Mouse (Mus musculus): ENCODE measurements around the gene Cysrt1. TPM values are rescaled to one million over a fixed set of nuclear protein-coding genes. Genes with fewer than 3 reads are reported as not detected.
"Not testable (repeated sequence)": the region's sequence is repeated elsewhere in the genome, so short reads cannot be mapped to it uniquely, and the experiment has no call there.

The Cysrt1 gene
- polyA plus RNA-seq, 1 experiment from 2014 or later: not detected

DNA sequence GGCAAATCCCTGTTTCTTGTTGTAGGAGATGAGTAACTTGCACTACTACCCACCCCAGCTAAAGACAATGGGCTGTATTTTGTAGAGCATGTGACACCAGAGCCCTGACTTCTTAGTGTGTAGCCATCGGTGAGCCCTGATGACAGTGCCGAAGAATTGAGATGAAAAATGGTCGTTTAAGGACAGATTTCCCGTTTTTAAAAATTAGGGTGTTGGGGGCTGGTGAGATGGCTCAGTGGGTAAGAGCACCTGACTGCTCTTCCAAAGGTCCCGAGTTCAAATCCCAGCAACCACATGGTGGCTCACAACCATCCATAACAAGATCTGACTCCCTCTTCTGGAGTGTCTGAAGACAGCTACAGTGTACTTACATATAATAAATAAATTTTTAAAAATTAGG lies 15.0 kb upstream of the Cysrt1 start:
- H3K4me1 ChIP-seq (replicated peaks; ENCODE audit: control insufficient read depth, insufficient read depth, low read length): peaks cover 15% of the 10 kb centered on the region
- not testable (repeated sequence) for H3K27me3 ChIP-seq (ENCODE audit: control insufficient read depth, insufficient read depth, low read depth, low read length); H3K9me3 ChIP-seq (ENCODE audit: control insufficient read depth, low read length); H3K4me2 ChIP-seq (ENCODE audit: low read depth, low read length); H3K36me3 ChIP-seq (ENCODE audit: control insufficient read depth, insufficient read depth, low read length); ATAC-seq (ENCODE audit: low read depth); H3K27ac ChIP-seq (ENCODE audit: low read length); H3K4me3 ChIP-seq (ENCODE audit: low read length); H3K9ac ChIP-seq (ENCODE audit: low read length)
- 75% methylated on average over 5 of the region's 5 CpGs for WGBS

DNA sequence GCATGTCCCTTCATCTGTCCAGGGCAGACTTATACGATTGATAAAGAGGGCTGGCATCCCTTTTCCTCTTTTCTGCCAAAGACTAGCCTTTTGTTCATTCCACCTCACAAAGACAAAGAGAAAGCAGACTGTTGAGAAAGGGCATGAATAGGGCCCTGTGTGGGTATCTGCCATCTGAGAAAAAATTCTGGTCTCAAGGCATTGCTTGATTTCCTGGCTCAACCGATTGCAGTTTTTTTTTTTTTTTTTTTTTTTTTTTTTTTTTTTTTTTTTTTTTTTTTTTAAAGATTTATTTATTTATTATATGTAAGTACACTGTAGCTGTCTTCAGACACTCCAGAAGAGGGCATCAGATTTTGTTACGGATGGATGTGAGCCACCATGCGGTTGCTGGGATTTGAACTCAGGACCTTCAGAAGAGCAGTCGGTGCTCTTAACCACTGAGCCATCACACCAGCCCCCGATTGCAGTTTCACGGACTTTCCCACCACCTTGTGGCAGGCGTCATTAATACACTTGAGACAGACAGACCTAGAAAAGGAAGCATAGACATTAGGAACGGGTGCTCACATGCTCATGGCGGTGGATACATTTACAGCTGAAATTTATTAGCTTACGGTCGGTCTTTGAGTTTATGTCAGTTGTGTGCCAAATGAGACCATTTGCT lies 14.3 kb upstream of the Cysrt1 start:
- peak overlapping the region; percentile 96 for H3K4me3 ChIP-seq (ENCODE audit: low read length)
- peaks cover 12% of the 10 kb centered on the region for H3K4me1 ChIP-seq (replicated peaks; ENCODE audit: control insufficient read depth, insufficient read depth, low read length)
- H3K9me3 ChIP-seq (ENCODE audit: control insufficient read depth, low read length); ATAC-seq (ENCODE audit: low read depth); H3K36me3 ChIP-seq (ENCODE audit: control insufficient read depth, insufficient read depth, low read length); H3K27ac ChIP-seq (ENCODE audit: low read length); H3K27me3 ChIP-seq (ENCODE audit: control insufficient read depth, insufficient read depth, low read depth, low read length): not testable (repeated sequence)
- peak overlapping the region; percentile 97 for H3K4me2 ChIP-seq (ENCODE audit: low read depth, low read length)
- H3K9ac ChIP-seq (ENCODE audit: low read length): peak overlapping the region; percentile 21; the same call in 1 of the 2 replicates
- 49% methylated on average over 11 of the region's 12 CpGs for WGBS

DNA sequence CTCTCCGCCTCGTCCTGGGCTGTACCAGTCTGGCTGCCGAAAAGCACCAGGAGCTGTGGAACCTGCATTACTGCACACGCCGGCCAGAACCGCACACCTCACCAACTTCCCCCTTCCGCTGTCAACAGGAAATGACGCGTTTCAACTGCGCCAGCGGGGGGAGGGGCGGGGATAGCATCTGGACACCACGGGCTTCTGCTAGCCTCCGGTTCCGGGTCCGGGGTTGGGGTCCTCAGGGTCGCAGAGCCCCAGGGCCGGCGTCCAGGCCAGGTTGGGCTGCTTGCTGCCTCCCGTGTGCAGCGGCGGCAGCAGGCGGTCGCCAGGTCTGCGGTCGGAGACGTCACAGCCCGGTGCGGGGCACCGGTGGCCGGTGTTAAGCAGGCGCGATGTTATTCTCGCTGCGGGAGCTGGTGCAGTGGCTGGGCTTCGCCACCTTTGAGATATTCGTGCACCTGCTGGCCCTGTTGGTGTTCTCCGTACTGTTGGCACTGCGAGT lies 13.1 kb upstream of the Cysrt1 start, which contains the start of gene Tmem203:
Tmem203 (plus strand) TSS at position 156 of the 496 bp plus-strand sequence.
- H3K4me2 ChIP-seq (ENCODE audit: low read depth, low read length): peak within 1 kb of the TSS; percentile 97
- H3K27me3 ChIP-seq (ENCODE audit: control insufficient read depth, insufficient read depth, low read depth, low read length): no peaks in the 10 kb centered on the region
- peaks cover 9% of the 10 kb centered on the region for H3K36me3 ChIP-seq (ENCODE audit: control insufficient read depth, insufficient read depth, low read length)
- H3K4me1 ChIP-seq (replicated peaks; ENCODE audit: control insufficient read depth, insufficient read depth, low read length): peaks cover 12% of the 10 kb centered on the region
- peak within 1 kb of the TSS; percentile 51 for H3K27ac ChIP-seq (ENCODE audit: low read length)
- peak within 1 kb of the TSS; percentile 86 for H3K9ac ChIP-seq (ENCODE audit: low read length)
- H3K9me3 ChIP-seq (ENCODE audit: control insufficient read depth, low read length): no peaks in the 10 kb centered on the region
- H3K4me3 ChIP-seq (ENCODE audit: low read length): peak within 1 kb of the TSS; percentile 96
- peak; percentile 87 for ATAC-seq (ENCODE audit: low read depth)
- WGBS: under 1% methylated on average over 38 of the region's 39 CpGs

DNA sequence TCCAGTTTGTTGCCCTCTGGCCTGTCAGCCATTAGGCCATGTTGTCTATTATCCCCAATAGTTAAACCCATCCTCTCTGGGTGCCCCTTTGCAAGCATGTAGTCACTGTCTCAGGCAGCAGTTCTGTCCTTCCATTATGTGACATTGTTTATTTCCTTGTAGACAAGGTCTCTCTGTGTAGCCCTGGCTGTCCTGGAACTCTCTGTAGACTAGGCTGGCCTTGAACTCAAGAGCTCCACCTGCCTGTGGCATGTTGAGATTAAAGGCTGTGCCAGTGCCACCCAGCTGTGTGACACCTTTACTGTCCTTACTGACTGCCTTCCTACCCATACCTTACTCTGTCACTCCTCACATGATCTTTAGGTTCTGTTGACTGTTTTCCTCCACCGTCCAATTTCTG lies 10.1 kb upstream of the Cysrt1 start:
- WGBS: 69% methylated on average over 1 of the region's 1 CpGs
- ATAC-seq (ENCODE audit: low read depth): no peak
- H3K4me3 ChIP-seq (ENCODE audit: low read length): no peak overlapping the region
- peaks cover 12% of the 10 kb centered on the region for H3K4me1 ChIP-seq (replicated peaks; ENCODE audit: control insufficient read depth, insufficient read depth, low read length)
- no peak overlapping the region for H3K27ac ChIP-seq (ENCODE audit: low read length)
- H3K9ac ChIP-seq (ENCODE audit: low read length): no peak overlapping the region
- no peaks in the 10 kb centered on the region for H3K9me3 ChIP-seq (ENCODE audit: control insufficient read depth, low read length)
- H3K27me3 ChIP-seq (ENCODE audit: control insufficient read depth, insufficient read depth, low read depth, low read length): no peaks in the 10 kb centered on the region
- H3K4me2 ChIP-seq (ENCODE audit: low read depth, low read length): no peak overlapping the region
- peaks cover 22% of the 10 kb centered on the region for H3K36me3 ChIP-seq (ENCODE audit: control insufficient read depth, insufficient read depth, low read length)

DNA sequence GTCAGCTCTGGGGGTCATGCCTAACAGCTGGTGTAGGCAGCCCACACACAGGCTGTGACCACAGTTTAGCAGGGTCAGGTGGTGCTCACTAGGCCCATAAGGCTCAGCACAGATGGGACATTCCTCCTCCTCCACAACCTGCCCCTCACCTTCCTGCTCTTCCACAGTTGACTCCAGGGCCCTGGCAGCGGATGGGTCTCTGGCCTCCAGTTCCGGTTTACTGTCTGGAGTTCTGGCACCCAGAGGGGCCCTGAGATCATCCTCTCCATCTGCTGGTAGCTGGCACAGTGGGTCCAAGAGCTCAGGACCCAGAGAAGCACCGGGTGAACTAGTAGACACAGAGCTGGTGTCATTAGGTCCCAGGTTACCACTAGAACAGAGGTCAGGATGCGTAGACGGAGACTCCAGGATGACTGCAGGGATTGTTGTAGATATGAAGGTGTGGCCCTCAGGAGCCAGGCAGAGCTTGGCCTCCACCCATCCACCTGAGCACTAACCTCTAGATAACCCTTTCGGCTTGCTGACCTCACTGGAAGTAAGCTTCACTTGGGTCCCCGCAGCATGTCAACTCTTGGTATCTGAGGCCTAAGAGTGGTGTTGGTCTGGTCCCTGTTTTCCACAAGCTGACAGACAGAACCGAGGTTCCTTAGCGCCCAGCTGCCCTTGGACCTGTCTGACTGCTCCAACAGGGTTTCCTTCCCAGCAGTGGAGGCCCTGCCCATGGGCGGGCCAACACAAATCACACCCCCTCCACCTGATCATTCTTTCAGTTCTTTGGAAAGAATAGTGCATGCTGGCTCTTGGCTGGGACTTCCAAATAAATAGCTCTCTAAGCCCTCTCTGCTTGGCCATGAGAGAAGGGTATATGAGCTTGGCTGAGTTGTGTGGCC lies 4.2 kb upstream of the Cysrt1 start, which contains the start of gene AL732309.1:
AL732309.1 (minus strand) TSS at position 681 of the 890 bp plus-strand sequence.
- WGBS: 80% methylated on average over 10 of the region's 10 CpGs
- no peaks in the 10 kb centered on the region for H3K9me3 ChIP-seq (ENCODE audit: control insufficient read depth, low read length)
- H3K27ac ChIP-seq (ENCODE audit: low read length): no peak within 1 kb of the TSS
- peaks cover 17% of the 10 kb centered on the region for H3K36me3 ChIP-seq (ENCODE audit: control insufficient read depth, insufficient read depth, low read length)
- H3K27me3 ChIP-seq (ENCODE audit: control insufficient read depth, insufficient read depth, low read depth, low read length): peaks cover 19% of the 10 kb centered on the region
- ATAC-seq (ENCODE audit: low read depth): no peak
- no peaks in the 10 kb centered on the region for H3K4me1 ChIP-seq (replicated peaks; ENCODE audit: control insufficient read depth, insufficient read depth, low read length)
- H3K4me2 ChIP-seq (ENCODE audit: low read depth, low read length): no peak within 1 kb of the TSS
- no peak within 1 kb of the TSS for H3K9ac ChIP-seq (ENCODE audit: low read length)
- H3K4me3 ChIP-seq (ENCODE audit: low read length): no peak within 1 kb of the TSS

DNA sequence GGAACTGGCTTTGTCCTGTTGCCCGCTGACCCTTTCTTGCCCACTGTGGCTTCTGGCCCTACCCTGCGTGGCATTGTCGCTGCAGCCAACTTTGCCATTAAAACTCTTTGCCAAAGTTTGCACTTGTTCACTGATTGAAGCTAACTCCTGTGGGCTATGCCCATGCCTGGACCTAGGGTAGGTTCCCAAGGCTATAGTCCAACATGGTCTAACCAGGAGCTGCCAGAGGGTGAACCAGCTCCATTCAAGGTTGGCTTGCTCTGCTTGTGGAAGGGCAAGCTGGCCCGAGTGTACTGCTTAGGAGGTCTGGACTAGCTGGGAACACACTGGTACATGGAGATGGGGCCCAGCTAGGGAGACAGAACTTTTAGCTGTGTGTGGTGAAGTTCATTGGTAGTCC lies 1.9 kb upstream of the Cysrt1 start:
- peaks cover 19% of the 10 kb centered on the region for H3K27me3 ChIP-seq (ENCODE audit: control insufficient read depth, insufficient read depth, low read depth, low read length)
- 85% methylated on average over 4 of the region's 4 CpGs for WGBS
- peaks cover 8% of the 10 kb centered on the region; the same call in 1 of the 2 replicates for H3K36me3 ChIP-seq (ENCODE audit: control insufficient read depth, insufficient read depth, low read length)
- no peak overlapping the region for H3K27ac ChIP-seq (ENCODE audit: low read length)
- H3K9me3 ChIP-seq (ENCODE audit: control insufficient read depth, low read length): no peaks in the 10 kb centered on the region
- ATAC-seq (ENCODE audit: low read depth): no peak
- peaks cover 8% of the 10 kb centered on the region for H3K4me1 ChIP-seq (replicated peaks; ENCODE audit: control insufficient read depth, insufficient read depth, low read length)
- H3K4me2 ChIP-seq (ENCODE audit: low read depth, low read length): no peak overlapping the region
- no peak overlapping the region for H3K4me3 ChIP-seq (ENCODE audit: low read length)
- H3K9ac ChIP-seq (ENCODE audit: low read length): no peak overlapping the region

DNA sequence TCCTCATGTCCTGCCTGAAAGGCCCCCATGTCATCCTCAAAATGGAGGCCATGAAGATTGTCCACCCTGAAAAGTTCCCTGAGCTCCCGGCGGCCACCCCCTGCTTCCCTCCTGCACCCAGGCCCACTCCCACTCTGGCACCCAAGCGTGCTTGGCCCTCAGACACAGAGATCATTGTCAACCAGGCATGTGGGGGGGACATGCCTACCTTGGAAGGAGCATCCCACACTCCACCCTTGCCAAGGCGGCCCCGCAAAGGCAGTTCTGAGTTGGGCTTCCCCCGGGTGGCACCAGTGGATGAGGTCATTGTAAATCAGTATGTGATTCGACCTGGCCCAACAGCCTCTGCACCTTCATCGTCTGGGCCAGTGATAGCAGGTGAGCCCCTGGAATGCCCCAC lies 1.1 kb upstream of the Cysrt1 start:
- H3K9ac ChIP-seq (ENCODE audit: low read length): no peak overlapping the region
- no peak overlapping the region for H3K4me3 ChIP-seq (ENCODE audit: low read length)
- 68% methylated on average over 8 of the region's 8 CpGs for WGBS
- peaks cover 8% of the 10 kb centered on the region for H3K4me1 ChIP-seq (replicated peaks; ENCODE audit: control insufficient read depth, insufficient read depth, low read length)
- H3K4me2 ChIP-seq (ENCODE audit: low read depth, low read length): no peak overlapping the region
- 0 out of 2 replicates have a peak, but pooled peaks cover 5% of the 10 kb centered on the region for H3K36me3 ChIP-seq (ENCODE audit: control insufficient read depth, insufficient read depth, low read length)
- no peaks in the 10 kb centered on the region for H3K9me3 ChIP-seq (ENCODE audit: control insufficient read depth, low read length)
- no peak for ATAC-seq (ENCODE audit: low read depth)
- H3K27me3 ChIP-seq (ENCODE audit: control insufficient read depth, insufficient read depth, low read depth, low read length): peaks cover 19% of the 10 kb centered on the region
- H3K27ac ChIP-seq (ENCODE audit: low read length): no peak overlapping the region

DNA sequence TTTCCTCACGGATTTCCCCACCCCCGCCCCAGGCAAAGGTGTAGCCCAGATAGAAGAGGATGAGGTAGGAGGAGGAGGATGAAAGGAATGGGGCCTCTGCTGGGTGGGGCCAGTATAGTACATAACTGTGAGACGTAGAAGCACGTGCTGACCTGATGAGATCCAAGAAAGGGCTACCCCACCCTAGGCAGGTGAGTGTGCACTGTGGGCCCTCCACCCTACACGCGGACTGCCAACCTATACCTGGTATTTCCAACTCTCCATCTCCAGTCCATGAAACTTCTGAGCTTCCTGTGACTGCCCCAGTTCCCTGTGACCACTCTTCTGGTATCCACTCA lies 845 bp downstream of the Cysrt1 start:
- peak overlapping the region; percentile 60 for H3K4me3 ChIP-seq (ENCODE audit: low read length)
- peak; percentile 15 for ATAC-seq (ENCODE audit: low read depth)
- peak overlapping the region; percentile 96 for H3K4me2 ChIP-seq (ENCODE audit: low read depth, low read length)
- no peaks in the 10 kb centered on the region for H3K36me3 ChIP-seq (ENCODE audit: control insufficient read depth, insufficient read depth, low read length)
- no peak overlapping the region for H3K27ac ChIP-seq (ENCODE audit: low read length)
- peaks cover 19% of the 10 kb centered on the region for H3K27me3 ChIP-seq (ENCODE audit: control insufficient read depth, insufficient read depth, low read depth, low read length)
- H3K9me3 ChIP-seq (ENCODE audit: control insufficient read depth, low read length): no peaks in the 10 kb centered on the region
- H3K4me1 ChIP-seq (replicated peaks; ENCODE audit: control insufficient read depth, insufficient read depth, low read length): peaks cover 8% of the 10 kb centered on the region
- 13% methylated on average over 6 of the region's 6 CpGs for WGBS
- peak overlapping the region; percentile 66 for H3K9ac ChIP-seq (ENCODE audit: low read length)
